Mouse (Mus musculus): ENCODE measurements around the gene Wap. TPM values are rescaled to one million over a fixed set of nuclear protein-coding genes. Genes with fewer than 3 reads are reported as not detected.
"Not testable (repeated sequence)": the region's sequence is repeated elsewhere in the genome, so short reads cannot be mapped to it uniquely, and the experiment has no call there.

Gene Wap
- not detected for total RNA-seq (2021)
- long read RNA-seq, experiment 1, result 0 reads
- long read RNA-seq, experiment 2, result 0 reads

DNA sequence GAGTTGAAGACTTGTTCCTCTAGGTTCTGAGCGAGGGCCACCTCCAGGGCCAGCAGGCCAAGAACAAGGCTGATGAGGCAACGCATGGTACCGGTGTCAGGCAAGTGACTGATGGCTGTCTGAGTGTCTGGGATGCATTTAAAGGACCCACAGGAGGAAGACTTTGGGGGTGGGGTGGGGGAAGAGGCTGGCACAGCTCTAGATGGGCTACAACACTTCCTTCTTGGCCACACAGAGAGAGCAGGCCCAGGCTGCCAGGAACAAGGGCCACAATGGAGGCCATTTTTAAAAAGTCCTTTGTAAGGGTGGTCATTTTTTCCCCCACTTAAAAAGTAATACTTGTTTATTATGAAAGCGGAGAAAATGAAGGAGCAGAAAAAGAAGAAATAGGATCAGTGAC lies at the start of gene Wap:
Gene Wap (minus strand): TSS at position 101 of the 400 bp plus-strand sequence.
- no peak for DNase-seq

DNA sequence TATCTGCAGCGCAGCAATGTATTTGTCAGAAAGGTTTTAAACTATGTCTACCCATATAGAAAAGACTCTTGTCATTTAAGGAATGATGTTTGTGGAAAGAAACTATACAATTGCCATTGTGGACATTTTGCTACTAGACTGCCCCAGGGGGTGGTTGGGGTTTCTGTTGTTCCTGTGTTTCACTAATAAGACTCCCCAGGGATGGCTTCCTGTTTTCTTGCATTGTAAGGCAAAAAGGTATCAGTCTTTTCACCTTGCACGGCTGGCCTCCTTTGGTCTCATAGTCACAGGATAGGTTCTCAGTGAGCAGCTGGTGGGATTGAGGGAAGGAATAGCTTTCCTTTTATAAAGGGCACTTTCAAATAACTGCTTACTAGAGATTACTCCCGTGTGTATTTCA lies 46.3 kb upstream of the Wap start:
- no peak for DNase-seq

DNA sequence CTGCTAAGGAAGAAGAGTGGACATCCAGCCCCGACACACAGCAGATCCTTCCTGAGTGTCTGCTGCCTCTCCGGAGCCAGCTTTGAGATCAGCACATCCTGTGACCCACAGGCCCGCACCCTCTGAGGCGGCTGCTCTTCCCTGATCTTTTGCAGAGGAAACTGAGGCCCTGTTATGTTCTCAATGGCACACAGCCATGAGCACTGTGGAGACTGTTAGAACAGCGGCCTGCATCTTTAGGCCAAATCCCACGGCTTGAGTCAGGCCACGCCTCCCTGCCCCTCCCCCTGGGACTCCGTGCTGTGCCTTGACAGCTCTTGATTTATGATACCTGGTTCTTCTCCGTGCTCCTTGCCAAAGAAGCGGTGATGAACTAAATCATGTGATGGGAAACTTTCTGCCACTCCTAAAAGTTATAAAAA lies 42.0 kb upstream of the Wap start:
- DNase-seq, result peak; percentile 53

DNA sequence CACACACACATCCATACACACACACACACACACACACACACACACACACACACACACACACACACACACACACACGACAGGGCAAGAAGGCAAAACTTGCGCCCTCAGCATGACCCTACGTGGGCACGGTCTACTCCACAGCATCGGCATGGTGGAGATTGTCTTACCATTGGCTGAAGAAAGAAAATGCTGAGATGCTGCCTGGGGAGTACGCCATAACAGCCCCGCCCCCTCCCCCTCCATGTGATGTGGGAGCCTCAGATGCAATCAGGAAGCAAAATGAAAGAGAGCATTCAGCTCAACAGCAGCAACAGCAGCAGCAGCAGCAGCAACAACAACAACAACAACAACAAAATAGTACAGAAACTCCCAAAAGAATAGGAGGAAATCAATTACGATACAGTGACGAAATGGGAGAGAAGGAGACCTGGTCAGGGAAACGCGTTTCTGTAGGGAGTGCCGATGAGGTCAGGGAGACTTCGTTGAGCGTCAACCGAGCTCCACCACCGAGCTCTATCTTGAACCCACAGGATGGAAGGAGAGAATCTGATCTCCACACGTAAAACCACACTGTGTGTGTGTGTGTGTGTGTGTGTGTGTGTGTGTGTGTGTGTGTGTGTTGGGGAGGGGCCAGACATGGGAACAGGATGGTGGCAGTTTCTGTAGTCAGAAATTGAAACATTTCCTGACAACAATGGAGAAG lies 41.4 kb upstream of the Wap start:
- DNase-seq, result no peak

DNA sequence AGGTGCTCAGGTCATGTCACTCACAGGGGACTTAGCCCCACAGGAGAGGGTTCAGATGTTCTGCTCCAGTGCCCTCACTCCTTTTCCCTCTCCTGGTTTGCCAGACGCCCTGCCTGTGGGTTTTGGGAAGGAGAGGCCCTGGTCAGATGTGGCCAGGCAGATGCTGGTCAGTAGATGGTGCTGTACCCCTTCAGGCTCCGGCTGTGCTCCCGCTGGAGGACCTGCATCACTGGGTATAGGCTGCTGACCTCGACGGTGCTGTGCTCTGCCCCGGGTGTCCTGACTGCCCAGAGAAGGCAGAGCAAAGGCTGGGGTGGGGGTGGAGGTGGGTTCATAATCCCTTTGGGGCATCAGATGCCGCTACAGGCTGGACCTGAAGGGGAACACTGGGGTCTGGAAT lies 39.1 kb upstream of the Wap start:
- DNase-seq, result no peak

DNA sequence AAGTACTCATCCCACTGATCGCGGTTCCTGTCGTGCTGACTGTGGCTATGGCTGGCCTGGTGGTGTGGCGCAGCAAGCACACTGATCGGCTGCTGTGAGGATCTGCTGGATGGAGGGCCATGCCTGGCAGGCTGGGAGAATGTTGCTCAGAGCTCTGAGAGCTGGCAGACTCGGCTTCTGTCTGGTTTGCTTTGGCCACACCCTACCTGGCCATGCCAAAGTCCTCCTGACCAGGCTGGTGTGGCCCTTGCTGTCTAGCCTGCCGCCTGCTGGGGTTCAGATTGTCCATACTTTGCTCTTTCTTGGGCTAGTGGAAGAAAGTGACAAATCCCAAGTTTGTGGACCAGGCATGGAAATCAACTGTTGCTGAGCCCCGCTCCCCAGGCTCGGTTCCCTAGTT lies 38.2 kb upstream of the Wap start:
- DNase-seq, result no peak

DNA sequence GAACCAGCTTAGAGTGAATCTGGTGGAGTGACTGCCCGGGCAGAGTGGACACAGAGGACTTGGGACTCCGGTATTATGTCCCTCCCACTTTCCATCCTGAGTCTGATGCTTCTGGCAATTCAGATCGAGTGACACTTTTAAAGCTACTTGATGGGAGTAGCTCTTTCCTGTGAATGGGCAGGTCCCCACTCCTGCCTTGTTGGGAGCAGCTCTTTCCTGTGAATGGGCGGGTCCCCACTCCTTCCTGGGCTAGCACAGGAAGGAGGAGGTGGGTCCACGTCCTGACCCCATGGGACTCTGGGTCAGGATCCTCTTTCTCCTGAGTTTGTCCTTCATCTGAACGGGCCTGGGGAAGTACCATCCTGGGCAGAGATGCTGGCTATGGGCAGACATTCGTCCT lies 37.0 kb upstream of the Wap start:
- no peak for DNase-seq

DNA sequence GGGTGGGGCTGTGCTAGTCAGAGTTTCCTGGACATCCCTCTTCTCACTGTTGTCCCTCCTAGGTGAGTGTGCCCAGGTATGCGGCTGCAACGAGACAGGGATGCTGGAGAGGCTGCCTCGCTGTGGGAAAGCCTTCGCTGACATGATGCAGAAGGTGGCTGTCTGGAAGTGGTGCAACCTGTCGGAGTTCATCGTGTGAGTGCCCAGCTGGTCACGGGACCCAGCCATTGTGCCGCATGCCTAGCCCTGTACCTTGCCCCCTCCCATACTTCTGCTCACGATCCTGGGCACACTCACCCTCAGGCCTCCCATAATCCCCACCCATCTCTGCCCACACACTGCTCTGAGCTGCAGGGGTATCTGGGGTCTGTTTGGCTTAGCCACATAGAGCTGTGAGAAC lies 36.3 kb upstream of the Wap start:
- DNase-seq, result no peak

DNA sequence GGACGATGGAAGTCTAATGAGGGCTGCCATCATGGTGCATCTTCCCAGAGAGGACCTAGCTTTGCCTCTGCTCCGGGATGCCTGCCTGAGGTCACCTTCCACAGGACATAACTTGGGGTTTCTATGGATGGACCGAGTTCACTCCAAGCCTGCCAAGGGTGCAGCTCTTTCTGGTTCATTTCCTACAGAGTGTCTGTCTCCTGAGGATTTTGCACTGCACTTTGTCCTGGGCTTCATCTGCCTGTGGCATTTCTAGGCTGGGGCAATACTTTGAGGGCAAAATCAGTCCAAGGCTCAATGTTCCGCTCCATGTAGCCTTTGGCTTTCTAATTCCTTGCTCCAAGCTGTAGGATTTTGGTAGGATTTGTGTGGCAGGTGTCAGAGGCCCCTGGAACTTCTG lies 32.4 kb upstream of the Wap start:
- no peak for DNase-seq

DNA sequence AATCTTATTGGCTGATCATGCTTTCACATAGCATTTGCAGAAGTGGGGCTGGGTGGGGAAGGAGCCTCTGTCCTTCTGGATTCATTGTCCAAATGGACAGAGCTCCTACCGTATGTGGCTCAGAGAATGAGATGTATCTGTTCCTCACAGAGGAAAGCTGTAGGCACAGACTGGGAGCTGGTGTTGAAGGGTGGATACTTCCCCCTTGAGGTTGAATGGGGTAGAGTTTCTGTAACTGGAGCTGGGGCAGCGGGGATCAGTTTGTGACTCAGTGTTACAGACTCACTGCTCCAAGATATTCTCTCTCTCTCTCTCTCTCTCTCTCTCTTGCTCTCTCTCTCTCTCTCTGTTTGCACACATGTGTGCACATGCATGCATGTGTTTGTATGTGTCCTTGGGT lies 31.6 kb upstream of the Wap start:
- DNase-seq, result no peak

DNA sequence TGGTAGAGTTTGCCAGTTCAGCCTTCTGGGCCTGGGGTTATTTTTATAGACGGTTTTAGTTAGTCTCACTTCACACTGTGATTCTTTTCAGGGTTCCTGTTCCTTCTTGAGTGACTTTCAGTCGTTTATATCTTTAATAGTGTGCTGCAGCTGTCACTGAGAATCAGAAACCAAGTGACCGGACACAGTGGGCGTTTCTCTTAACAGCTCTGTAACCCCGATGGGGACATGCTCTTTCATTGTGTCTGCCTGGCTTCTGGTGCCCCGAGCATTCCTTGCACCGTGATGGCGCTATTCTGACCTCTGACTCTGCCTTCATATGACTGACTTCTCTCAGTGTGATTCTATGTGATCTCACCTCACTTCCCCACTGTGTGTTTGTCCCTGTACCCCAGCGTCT lies 30.6 kb upstream of the Wap start:
- no peak for DNase-seq

DNA sequence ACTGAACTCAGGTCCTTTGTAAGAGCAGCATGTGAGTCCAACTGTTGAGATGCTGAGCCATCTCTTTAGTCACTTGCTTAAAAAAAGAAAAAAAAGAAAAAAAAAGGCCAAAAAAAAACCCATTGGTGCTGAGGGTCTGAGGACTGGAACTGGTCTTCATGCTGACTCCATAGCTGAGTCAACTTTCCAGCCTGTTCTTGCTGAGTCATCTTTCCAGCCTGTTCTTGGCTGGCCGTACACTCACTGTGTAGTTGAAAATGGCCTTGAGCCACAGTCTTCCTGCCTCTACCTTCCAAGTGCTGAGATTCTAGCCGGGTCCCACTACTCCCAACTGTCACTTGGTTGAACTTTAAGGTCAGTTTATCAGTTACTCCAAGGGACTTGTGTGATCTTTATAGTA lies 28.2 kb upstream of the Wap start:
- DNase-seq, result no peak

DNA sequence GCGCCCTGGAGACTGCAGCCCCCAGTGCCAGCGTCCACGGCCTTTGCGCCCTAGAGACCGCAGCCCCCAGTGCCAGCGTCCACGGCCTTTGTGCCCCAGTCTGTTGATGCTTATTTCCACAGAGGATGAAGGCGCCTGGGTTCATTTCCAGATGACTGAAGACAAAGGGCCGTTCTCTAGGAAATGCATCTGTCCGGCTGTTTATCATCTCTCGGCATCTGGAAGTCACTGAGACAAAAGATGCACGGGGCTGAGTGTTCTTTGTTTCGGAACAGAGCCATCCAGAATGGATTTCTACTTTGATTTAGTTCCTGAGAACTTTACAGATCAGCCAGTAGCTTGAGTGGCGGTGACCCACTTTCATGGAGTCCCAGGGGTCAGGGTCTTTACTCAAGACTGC lies 22.8 kb upstream of the Wap start:
- DNase-seq, result no peak

DNA sequence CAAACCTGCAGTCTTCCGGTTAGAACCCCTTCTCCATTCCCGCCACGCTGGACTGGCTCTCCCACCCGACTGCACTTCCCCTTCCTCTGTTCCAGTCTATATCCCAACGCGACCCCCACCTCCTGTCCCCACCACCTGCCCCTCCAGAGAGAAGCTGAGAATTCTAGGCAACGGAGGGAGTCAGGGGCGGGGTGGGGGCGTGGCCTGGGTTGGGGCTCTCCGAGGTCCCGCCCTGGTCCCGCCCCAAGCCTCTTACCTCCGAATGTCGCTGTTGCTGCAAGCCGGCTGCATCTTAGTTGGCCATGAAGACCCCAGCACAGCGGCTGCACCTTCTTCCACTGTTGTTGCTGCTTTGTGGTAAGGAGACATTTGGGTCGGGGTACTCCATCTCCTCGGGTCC lies 19.8 kb upstream of the Wap start, which contains the start of gene Ramp3:
Gene Ramp3 (plus strand): TSS at position 251 of the 400 bp plus-strand sequence.
- no peak for DNase-seq

DNA sequence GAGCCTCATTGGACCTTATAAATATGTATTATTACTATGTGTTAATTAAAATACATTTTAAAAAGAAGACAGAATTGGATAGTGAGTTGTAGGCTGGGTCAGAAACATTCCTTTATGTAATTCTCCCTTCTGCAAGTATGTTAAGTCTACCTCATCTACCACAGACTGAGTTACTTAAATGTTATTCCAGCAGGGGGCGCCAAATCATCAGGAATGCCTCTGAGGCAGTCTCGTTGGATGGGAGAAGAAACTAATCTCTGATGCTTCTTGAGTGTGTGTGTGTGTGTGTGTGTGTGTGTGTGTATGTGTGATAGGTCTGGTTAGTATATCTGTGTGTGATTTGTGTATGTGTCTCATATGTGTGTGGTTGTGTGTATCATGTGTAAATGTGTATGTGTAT lies 16.5 kb upstream of the Wap start:
- DNase-seq, result no peak

DNA sequence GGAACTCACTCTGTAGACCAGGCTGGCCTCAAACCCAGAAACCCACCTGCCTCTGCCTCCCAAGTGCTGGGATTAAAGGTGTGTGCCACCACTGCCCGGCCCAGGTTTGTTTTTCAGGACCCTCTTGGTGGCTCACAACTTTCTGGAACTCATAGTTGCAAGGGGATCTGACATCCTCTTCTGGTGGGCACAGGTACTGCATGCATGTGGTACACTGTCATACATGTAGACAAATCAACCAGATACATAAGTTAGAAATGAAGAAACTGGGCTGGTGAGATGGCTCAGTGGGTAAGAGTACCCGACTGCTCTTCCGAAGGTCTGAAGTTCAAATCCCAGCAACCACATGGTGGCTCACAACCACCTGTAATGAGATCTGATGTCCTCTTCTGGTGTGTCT lies 14.5 kb upstream of the Wap start:
- not testable (repeated sequence) for DNase-seq

DNA sequence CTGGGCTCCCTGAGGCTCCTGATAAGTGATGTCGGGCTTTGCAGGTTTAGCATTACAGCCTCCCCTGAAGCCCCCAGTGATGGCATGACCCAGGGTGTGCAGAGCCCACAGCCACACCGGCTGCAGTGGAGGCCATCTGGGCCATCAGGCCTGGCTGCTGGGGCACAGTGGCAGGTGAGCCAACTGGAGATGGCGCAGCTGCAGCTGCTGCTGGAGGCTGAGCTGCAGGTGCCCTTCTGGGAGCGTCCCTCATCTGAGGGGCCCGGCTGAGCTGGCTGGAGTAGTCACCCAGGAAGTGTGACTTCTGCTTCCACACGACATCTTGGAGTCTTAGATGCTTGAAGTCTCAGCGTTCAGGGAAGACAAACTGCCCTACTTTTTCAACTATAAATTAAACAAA lies 12.1 kb upstream of the Wap start:
- no peak for DNase-seq

DNA sequence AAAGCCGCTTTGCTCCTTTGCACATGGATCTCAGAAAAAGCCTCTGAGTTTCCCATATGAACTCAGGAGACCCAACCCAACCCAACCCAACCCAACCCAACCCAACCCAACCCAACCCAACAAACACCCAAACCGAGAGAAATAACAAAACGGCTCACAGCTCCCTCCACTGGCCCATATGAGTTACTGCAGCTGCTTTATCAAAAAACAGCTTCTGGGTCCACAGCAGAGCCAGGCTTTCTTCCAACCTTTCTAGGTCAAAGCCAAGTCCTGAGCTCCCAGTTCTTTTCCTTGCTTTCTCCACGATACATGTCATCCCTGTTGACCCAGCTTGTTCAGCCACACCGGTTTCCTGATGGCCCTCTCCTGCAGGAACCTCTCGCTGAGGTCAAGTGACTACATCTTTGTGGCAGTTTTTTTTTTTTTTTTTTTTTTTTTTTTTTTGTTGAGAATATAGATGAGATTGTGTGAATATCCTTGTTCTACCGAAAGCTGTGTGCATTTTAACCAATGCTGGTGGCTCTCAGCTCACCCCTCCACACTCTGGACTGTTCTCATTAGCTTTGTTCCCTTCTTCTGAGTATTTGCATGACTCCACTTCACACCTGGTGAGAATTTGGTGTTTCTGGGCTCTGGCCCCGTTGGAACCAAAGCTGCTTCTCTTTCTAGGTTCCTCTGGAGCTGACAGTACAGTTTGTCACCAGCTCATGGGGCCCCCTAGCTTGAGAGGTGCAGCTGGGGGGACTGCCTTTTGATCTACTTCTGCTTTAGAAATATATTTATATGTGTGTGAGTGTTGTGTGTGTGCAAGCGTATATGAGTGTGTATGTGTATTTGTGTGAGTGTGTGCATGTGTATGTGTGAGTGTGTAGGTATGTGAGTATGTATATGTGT lies 9.6 kb upstream of the Wap start:
- DNase-seq, result no peak

DNA sequence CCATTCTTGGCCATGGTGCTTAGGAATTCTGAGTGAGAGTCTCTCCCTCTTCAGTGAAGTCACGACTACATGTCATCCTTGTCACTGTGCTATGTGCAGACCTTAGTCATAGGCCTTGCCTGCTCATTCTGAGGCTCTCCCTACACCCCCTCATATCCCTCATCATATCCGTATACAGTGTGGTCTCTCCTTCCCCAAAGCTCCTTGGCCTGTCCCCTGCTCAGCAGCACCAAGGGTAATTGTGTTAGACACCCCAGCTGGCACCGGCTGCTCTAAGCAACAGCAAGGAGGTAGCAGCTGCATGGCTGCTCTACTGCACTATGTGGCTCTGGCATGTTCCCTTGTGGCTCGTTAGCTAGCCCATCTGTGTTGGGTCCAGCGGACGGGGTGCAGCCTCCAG lies 6.1 kb upstream of the Wap start:
- no peak for DNase-seq

DNA sequence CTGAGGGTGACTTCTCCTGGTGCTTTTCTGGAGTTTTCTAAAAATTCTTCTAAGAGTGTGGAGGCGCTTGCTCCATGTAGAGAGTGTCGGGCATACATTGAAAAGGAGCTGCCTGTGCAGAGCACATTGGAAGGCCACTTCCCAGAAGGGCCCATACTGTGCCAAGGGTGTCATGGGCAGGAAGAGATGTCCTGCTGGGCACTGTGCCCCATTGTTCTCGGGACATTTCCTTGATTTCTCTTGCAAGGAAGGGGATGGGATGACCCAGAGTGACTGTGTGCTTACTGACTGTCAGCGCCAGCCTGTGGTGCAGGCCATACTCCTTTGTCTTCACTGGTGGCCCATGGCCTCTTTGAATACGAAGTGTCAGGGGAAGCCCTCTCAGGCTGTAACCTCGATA lies 635 bp upstream of the Wap start:
- no peak for DNase-seq

DNA sequence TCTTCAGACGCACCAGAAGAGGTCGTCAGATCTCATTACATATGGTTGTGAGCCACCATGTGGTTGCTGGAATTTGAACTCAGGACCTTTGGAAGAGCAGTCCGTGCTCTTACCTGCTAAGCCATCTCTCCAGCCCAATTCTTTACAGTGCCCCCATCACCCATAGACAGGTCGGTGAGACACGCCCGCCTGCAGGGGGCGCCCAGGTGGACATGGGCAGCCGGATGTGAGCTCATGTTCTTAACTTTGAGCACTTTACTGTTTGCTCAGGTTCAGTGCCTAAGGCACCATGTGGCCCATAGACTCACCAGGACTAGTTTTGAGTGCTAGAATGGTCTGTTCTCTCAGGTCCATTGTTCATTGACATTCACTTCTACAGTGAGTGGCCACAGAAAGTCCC lies 2.3 kb downstream of the Wap start:
- no peak for DNase-seq

DNA sequence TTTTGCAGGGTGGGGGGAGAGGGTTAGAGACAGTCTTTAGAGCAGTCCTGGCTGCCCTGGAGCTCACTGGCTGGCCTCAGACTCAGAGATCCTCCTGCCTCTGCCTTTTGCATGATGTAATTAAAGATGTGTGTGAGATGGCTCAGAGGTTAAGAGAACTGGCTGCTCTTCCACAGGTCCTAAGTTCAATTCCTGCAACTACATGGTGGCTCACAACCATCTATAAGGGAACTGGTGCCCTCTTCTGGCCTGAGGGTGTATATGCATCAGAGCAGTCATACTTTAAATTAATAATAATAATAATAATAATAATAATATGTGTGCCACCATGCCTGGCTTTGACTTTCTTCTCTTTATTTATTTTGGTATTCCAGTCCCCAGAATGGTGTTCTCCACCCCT lies 8.8 kb downstream of the Wap start:
- no peak for DNase-seq

DNA sequence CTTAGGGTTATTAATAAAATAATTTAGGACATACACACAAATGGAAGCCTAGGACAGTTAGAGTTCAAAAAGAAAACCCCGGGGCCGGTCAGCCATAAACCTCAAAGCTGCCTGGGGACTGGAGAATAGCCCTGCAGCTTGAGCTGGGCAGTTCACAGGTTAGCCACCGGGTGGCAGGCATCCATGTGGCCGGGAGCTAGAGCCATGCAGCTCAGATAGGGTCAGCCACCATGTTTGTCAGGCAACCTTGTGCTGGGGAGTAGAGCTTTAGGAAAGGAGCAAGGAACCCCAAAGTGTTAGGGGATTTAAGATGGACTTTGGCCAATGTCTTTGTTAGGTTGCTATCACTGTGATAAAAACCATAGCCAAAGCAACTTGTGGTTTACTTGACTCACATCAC lies 9.9 kb downstream of the Wap start:
- DNase-seq, result no peak

DNA sequence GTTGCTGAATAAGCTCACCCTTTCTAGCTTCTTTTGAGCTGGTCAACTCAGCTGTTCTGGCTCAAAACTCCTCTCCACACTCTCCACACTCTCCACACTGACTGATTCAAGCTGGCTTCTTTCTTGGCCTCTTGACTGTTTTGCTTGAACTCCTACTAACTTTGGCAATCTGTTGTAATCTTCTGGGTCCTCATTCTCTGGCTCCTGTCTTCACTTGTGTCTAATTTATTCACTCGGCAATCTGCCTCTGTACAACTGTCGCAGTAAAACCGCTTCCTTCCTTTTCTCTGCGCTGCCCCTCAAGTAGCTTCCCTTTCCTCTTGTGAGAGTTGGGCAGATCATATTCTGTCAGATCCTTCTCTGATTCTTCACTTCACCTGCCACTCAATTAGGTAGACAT lies 10.7 kb downstream of the Wap start:
- no peak for DNase-seq
